Mouse (Mus musculus) forebrain, embryonic 14.5 days (tissue): Measurements from ENCODE around the gene Iqcn. TPM values are rescaled to one million over a fixed set of nuclear protein-coding genes. Genes with fewer than 3 reads are reported as not detected.
A peak's percentile ranks its signal among the peaks of the same experiment; 100 is the strongest.

Source experiments
- ATAC-seq: fragments of 200-750 bp; cut with Nextera tagmentation; 2 replicates; pipeline ENCODE4 v1.8.0; 2017; ENCODE audit warnings: mild to moderate bottlenecking, moderate library complexity
- DNase-seq: peaks from one replicate; pipeline ENCODE4 v3.0.0-alpha.2; 2015; ENCODE audit warnings: low spot score
- H3K27ac ChIP-seq: fragments of 300-500 bp; sonication (generic); 2 replicates; pipeline ENCODE4 v1.5.1; 2014; ENCODE audit warnings: low read depth, mild to moderate bottlenecking, control low read depth, low read length, moderate library complexity
- H3K27me3 ChIP-seq: fragments of 300-500 bp; sonication (generic); replicated peaks from 2 replicates; pipeline ENCODE4 v1.6.1; 2014; ENCODE audit warnings: low read length, control low read depth, mixed read lengths; ENCODE audit not compliant: control insufficient read depth, insufficient read depth
- H3K36me3 ChIP-seq: fragments of 300-500 bp; sonication (generic); 2 replicates; pipeline ENCODE4 v1.6.1; 2014; ENCODE audit warnings: low read length, control low read depth; ENCODE audit not compliant: control insufficient read depth, insufficient read depth
- H3K4me1 ChIP-seq: fragments of 300-500 bp; sonication (generic); 2 replicates; pipeline ENCODE4 v1.6.1; 2014; ENCODE audit warnings: antibody characterized with exemption, low read length, control low read depth; ENCODE audit not compliant: control insufficient read depth, insufficient read depth
- H3K4me2 ChIP-seq: fragments of 300-500 bp; sonication (generic); 2 replicates; pipeline ENCODE4 v1.6.1; 2014; ENCODE audit warnings: mild to moderate bottlenecking, control low read depth, low read length
- H3K4me3 ChIP-seq: fragments of 300-500 bp; sonication (generic); 2 replicates; pipeline ENCODE4 v1.5.1; 2014; ENCODE audit warnings: low read depth, low read length, control low read depth
- H3K9ac ChIP-seq: fragments of 300-500 bp; sonication (generic); 2 replicates; pipeline ENCODE4 v1.6.1; 2014; ENCODE audit warnings: mild to moderate bottlenecking, low read length, control low read depth, moderate library complexity
- H3K9me3 ChIP-seq: fragments of 300-500 bp; sonication (generic); replicated peaks from 2 replicates; pipeline ENCODE4 v1.6.1; 2016; ENCODE audit warnings: low read length, control low read depth, mixed read lengths; ENCODE audit not compliant: control insufficient read depth
- WGBS: fragments of 180-500 bp; shearing (Covaris S2); extraction: QIAGEN DNeasy Blood & Tissue Kit; methylation state at CpG from one replicate; pipeline ENCODE4 v1.1.7; 2014; 5-methylcytosine and 5-hydroxymethylcytosine counted together
- polyA plus RNA-seq: library from polyadenylated mRNA; unstranded; fragments of >200 nt; fragmentation: Nextera tagmentation; extraction: Ambion mirVana; gene quantifications from 2 replicates; pipeline ENCODE4 v1.2.1, GENCODE M21; 2014

The Iqcn gene
- polyA plus RNA-seq, 1 experiment from 2014 or later, result 0.10 TPM

- no peak overlapping the region for H3K9ac ChIP-seq
- ATAC-seq, result no peak
- 67% methylated on average over 3 of the region's 3 CpGs for WGBS
Measured at GRCm38 (mm10) chr8:70682692-70683091, 20.6 kb upstream of the Iqcn start.

DNA sequence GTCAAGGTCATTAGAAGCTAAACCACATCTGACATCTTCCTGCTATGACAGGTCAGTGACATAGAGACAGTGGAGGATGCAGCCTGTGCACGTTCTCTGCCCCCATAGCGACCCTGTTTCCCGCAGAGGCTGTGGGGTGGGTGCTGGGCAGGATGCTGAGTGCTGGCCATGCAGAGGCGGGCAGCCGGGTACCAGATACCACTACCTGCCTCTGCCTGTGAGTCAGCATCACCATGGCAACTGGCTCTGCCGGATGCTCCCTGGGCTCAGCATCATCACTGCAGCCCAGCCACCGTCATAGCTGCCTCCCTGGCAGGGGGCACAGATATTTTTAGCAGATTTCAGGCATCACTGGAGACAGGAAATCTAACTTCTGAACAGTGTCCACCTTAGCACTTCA lies 19.0 kb upstream of the Iqcn start:
- H3K36me3 ChIP-seq, result peaks cover 7% of the 10 kb centered on the region; the same call in 1 of the 2 replicates
- DNase-seq (no peak), ATAC-seq (no peak; the same call in 1 of the 2 replicates)
- H3K27ac ChIP-seq, result no peak overlapping the region
- no peak overlapping the region for H3K4me2 ChIP-seq
- no peaks in the 10 kb centered on the region for H3K27me3 ChIP-seq
- H3K4me1 ChIP-seq, result no peaks in the 10 kb centered on the region
- H3K9me3 ChIP-seq, result no peaks in the 10 kb centered on the region
- H3K4me3 ChIP-seq, result no peak overlapping the region
- 48% methylated on average over 7 of the region's 7 CpGs for WGBS
- no peak overlapping the region for H3K9ac ChIP-seq

More at GRCm38 (mm10) chr8:70682692-70683091, 20.6 kb upstream of the Iqcn start:
- no peak overlapping the region for H3K4me2 ChIP-seq
- no peaks in the 10 kb centered on the region for H3K4me1 ChIP-seq
- no peak overlapping the region for H3K4me3 ChIP-seq
- no peak overlapping the region for H3K27ac ChIP-seq
- H3K27me3 ChIP-seq, result no peaks in the 10 kb centered on the region
- peaks cover 21% of the 10 kb centered on the region for H3K36me3 ChIP-seq
- no peak for DNase-seq
- no peaks in the 10 kb centered on the region for H3K9me3 ChIP-seq

GRCm38 (mm10) chr8:70687576-70687975 lies 15.7 kb upstream of the Iqcn start:
- no peak for ATAC-seq
- H3K27me3 ChIP-seq, result no peaks in the 10 kb centered on the region
- H3K4me1 ChIP-seq, result peaks cover 10% of the 10 kb centered on the region
- no peak for DNase-seq
- no peak overlapping the region for H3K4me3 ChIP-seq
- WGBS, result 87% methylated on average over 8 of the region's 8 CpGs
- no peak overlapping the region for H3K9ac ChIP-seq
- no peaks in the 10 kb centered on the region for H3K9me3 ChIP-seq
- no peak overlapping the region for H3K27ac ChIP-seq
- H3K4me2 ChIP-seq, result no peak overlapping the region
- no peaks in the 10 kb centered on the region for H3K36me3 ChIP-seq

DNA sequence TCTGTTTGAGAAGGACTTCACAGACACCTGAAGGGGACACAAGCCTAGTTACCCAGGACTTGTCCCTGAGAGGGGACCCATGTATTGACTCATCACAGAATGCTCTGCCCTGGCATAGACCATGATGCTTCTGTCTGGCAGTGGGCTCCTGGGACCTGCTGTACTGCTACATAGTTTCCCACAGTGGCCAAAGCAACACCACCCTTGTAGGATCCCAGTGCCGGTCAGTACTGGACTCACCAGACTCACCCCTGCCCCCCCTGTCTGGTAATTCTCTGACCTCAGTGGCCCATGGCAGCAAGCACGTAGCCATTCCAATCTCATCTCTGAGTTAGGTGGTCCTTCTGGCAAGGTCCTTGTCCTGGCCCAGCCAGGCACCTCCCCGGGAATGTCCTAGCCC lies 15.1 kb upstream of the Iqcn start:
- Histone ChIP-seq H3K9me3 (no peaks in the 10 kb centered on the region), H3K4me2 (no peak overlapping the region), H3K36me3 (no peaks in the 10 kb centered on the region), H3K4me3 (no peak overlapping the region), H3K9ac (no peak overlapping the region), H3K4me1 (peaks cover 10% of the 10 kb centered on the region), H3K27ac (no peak overlapping the region), H3K27me3 (no peaks in the 10 kb centered on the region)
- no peak for DNase-seq
- 94% methylated on average over 3 of the region's 3 CpGs for WGBS
- no peak for ATAC-seq

DNA sequence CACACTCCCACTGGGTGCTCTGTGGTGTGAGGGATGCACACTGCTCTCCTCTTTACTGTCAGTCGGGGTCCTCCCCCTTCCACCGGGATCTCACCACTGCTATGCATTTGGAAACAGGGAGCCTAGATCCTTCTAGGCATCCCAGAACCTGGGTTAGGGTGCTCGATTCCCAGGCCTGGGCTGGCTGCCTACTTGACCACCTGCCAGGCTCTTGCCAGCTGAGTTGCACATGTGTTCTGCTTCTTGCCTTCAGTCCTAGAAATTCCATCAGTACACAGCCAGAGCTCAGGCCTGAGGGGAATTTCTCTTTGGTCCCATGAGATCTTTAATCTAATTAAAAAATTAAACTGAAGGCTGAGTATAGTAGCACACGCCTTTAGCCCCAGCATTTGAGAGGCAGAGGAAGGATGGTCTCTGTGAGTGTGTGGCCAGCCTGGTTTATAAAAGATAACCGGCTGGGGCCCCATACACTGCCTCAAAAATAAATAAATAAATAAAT lies 13.3 kb upstream of the Iqcn start:
- DNase-seq (no peak), ATAC-seq (no peak)
- H3K4me2 ChIP-seq, result no peak overlapping the region
- no peak overlapping the region for H3K9ac ChIP-seq
- H3K4me1 ChIP-seq, result peaks cover 10% of the 10 kb centered on the region
- H3K27me3 ChIP-seq, result no peaks in the 10 kb centered on the region
- 78% methylated on average over 5 of the region's 5 CpGs for WGBS
- H3K36me3 ChIP-seq, result no peaks in the 10 kb centered on the region
- no peak overlapping the region for H3K4me3 ChIP-seq
- H3K27ac ChIP-seq, result no peak overlapping the region
- H3K9me3 ChIP-seq, result no peaks in the 10 kb centered on the region

DNA sequence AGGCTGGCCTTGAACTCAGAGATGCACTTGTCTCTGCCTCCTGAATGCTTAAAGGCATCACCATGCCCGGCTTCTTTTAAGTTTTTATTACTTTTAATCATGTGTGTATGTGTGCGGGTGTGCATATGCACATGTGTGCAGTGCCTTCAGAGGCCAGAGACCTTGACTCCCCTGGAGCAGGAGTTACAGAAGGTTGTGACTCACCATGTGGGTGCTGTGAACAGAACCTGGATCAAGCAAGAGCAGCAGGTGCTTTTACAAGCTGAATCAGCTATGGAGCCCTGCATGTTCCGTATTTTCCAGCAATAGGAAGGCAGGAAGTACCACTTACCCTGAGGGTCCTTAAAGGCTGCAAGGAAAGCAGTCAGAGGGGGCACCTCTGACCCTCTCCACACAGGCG lies 12.0 kb upstream of the Iqcn start:
- Histone ChIP-seq H3K9ac (peak overlapping the region; percentile 54), H3K27me3 (no peaks in the 10 kb centered on the region), H3K4me1 (peaks cover 13% of the 10 kb centered on the region), H3K36me3 (no peaks in the 10 kb centered on the region), H3K4me2 (peak overlapping the region; percentile 46), H3K27ac (peak overlapping the region; percentile 61), H3K4me3 (peak overlapping the region; percentile 17; the same call in 1 of the 2 replicates), H3K9me3 (no peaks in the 10 kb centered on the region)
- DNase-seq, result no peak
- 65% methylated on average over 4 of the region's 4 CpGs for WGBS
- ATAC-seq, result no peak

DNA sequence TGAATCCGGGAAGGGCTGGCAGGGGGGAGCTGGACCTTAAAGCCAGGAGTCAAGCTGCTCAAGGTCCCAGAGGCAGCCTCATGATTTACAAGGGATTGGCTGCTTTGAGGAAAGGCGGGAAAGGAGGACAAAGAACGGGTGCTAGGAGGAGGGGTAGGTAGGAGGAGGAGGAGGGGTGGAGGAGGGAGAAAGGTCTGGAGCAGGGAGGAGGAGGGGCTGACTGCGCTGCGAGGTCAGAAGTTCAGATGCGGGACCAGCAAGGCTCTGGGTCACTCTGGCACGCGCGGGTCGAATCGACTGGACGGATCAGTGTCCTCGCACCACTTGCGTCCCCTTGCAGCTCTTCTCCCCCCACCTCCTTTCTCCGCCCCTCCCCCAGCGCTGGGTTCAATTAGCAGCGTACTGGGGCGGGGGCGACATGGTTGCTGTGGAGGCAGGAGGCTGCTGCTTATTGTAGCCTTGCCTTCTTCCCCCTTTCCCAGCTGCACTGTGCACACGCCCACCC lies 11.5 kb upstream of the Iqcn start:
- ATAC-seq (peak; percentile 75), DNase-seq (peak; percentile 81)
- no peaks in the 10 kb centered on the region for H3K36me3 ChIP-seq
- H3K4me2 ChIP-seq, result peak overlapping the region; percentile 46
- no peaks in the 10 kb centered on the region for H3K9me3 ChIP-seq
- H3K9ac ChIP-seq, result peak overlapping the region; percentile 54
- H3K27me3 ChIP-seq, result no peaks in the 10 kb centered on the region
- 2% methylated on average over 20 of the region's 20 CpGs for WGBS
- peaks cover 19% of the 10 kb centered on the region for H3K4me1 ChIP-seq
- peak overlapping the region; percentile 17 for H3K4me3 ChIP-seq
- peak overlapping the region; percentile 61 for H3K27ac ChIP-seq

DNA sequence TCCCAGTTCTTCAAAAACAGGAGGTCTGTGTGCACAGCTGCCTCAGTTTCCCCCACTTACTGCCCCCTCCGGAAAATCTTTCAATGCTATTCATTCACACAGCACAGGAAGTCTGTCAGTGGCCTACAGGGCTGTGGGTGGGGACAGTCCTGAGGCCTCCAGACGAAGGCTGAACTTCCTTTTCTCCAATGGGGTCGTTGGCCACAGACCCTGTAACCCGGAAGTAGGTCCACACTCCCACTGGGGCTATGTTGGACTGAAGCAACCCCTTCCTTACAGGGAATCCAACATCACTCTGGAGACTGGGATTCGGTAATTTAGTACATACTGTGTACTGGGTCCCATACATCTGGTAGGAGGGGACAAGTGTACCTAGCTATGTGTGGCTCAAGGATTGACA lies 9.6 kb upstream of the Iqcn start:
- Histone ChIP-seq H3K27ac (no peak overlapping the region), H3K4me1 (peaks cover 32% of the 10 kb centered on the region)
- 84% methylated on average over 5 of the region's 5 CpGs for WGBS

GRCm38 (mm10) chr8:70695318-70696018 lies 7.8 kb upstream of the Iqcn start:
- Histone ChIP-seq H3K9me3 (no peaks in the 10 kb centered on the region), H3K27ac (0 out of 2 replicates have a peak overlapping the region, but pooled peaks have one; percentile 60), H3K27me3 (no peaks in the 10 kb centered on the region), H3K4me3 (no peak overlapping the region), H3K9ac (no peak overlapping the region), H3K4me2 (no peak overlapping the region), H3K36me3 (no peaks in the 10 kb centered on the region), H3K4me1 (peaks cover 32% of the 10 kb centered on the region)
- DNase-seq (no peak), ATAC-seq (no peak)
- WGBS, result 35% methylated on average over 32 of the region's 32 CpGs

More for the DNA sequence above, 9.6 kb upstream of the Iqcn start:
- H3K4me2 ChIP-seq, result no peak overlapping the region
- no peaks in the 10 kb centered on the region for H3K36me3 ChIP-seq
- H3K9me3 ChIP-seq, result no peaks in the 10 kb centered on the region
- H3K9ac ChIP-seq, result no peak overlapping the region
- ATAC-seq (no peak), DNase-seq (no peak)
- H3K4me3 ChIP-seq, result no peak overlapping the region
- no peaks in the 10 kb centered on the region for H3K27me3 ChIP-seq
